Mouse (Mus musculus): ENCODE results near the gene Baz2b. TPM values are rescaled to one million over a fixed set of nuclear protein-coding genes. Genes with fewer than 3 reads are reported as not detected.

Baz2b gene
- total and polyA plus RNA-seq, 3 experiments = 5.7 to 11.4 TPM; not detected in 1

GRCm38 (mm10) chr2:59876482-59876881 lies 333.2 kb downstream of the Baz2b start:
- DNase-seq (ENCODE audit: low read depth, low spot score) = no peak
- H3K27ac ChIP-seq (ENCODE audit: control insufficient read depth, low read depth, low read length) = no peak overlapping the region
- no peaks in the 10 kb centered on the region for H3K9me3 ChIP-seq (replicated peaks; ENCODE audit: insufficient read depth, low read length)
- H3K79me2 ChIP-seq (ENCODE audit: control insufficient read depth, insufficient read depth, low read length, poor library complexity) = no peaks in the 10 kb centered on the region
- H3K27me3 ChIP-seq (ENCODE audit: control insufficient read depth in 1 of 2, insufficient read depth in 2 of 2, low read length in 2 of 2) = no peaks in the 10 kb centered on the region
- no peak overlapping the region for H3K4me3 ChIP-seq (ENCODE audit: control insufficient read depth in 1 of 2, insufficient read depth in 1 of 2, low read depth in 2 of 2, low read length in 2 of 2)
- no peaks in the 10 kb centered on the region for H3K36me3 ChIP-seq (ENCODE audit: control insufficient read depth in 1 of 2, insufficient read depth in 2 of 2, low read length in 2 of 2)
- 0 out of 4 replicates have a peak, but pooled peaks cover 2 to 4% of the 10 kb centered on the region in 2 experiments for H3K4me1 ChIP-seq (ENCODE audit: control insufficient read depth in 1 of 2, insufficient read depth in 2 of 2, low read length in 2 of 2)
- no peak overlapping the region for H3K9ac ChIP-seq (ENCODE audit: control insufficient read depth, low read depth, low read length, poor library complexity, severe bottlenecking)
- no peak for TF ChIP-seq MAFK (IDR thresholded peaks at IDR 0.05; ENCODE audit: borderline replicate concordance, low read depth, low read length)
- TF ChIP-seq POLR2A (IDR thresholded peaks at IDR 0.05; ENCODE audit: control insufficient read depth in 1 of 2, insufficient read depth in 1 of 2, low read depth in 1 of 2, low read length in 2 of 2, poor library complexity in 1 of 2) = no peak

- H3K79me2 ChIP-seq (ENCODE audit: control insufficient read depth, insufficient read depth, low read length, poor library complexity) = no peaks in the 10 kb centered on the region
- no peaks in the 10 kb centered on the region for H3K27me3 ChIP-seq (ENCODE audit: control insufficient read depth in 1 of 2, insufficient read depth in 2 of 2, low read length in 2 of 2)
- TF ChIP-seq ZKSCAN1 (IDR thresholded peaks at IDR 0.05; ENCODE audit: low read depth, low read length) = no peak
- TF ChIP-seq SIN3A (IDR thresholded peaks at IDR 0.05; ENCODE audit: low read length) = no peak
- TF ChIP-seq MEF2A (IDR thresholded peaks at IDR 0.05; ENCODE audit: extremely low read depth, insufficient replicate concordance, low read depth, low read length, poor library complexity, severe bottlenecking) = no peak
- no peak for TF ChIP-seq ETS1 (IDR thresholded peaks at IDR 0.05; ENCODE audit: low read depth, low read length)
- TF ChIP-seq MYB (IDR thresholded peaks at IDR 0.05; ENCODE audit: low read depth, low read length) = no peak
- no peak for TF ChIP-seq KAT2A (conservative IDR thresholded peaks at IDR 0.05; ENCODE audit: low read depth, low read length)
- TF ChIP-seq GABPA (IDR thresholded peaks at IDR 0.05; ENCODE audit: low read depth, low read length) = no peak
- TF ChIP-seq POLR2A (IDR thresholded peaks at IDR 0.05; ENCODE audit: control insufficient read depth in 1 of 2, insufficient read depth in 1 of 2, low read depth in 1 of 2, low read length in 2 of 2, poor library complexity in 1 of 2) = no peak
- no peak for TF ChIP-seq MYC (IDR thresholded peaks at IDR 0.05; ENCODE audit: low read depth, low read length)
- no peak for TF ChIP-seq MXI1 (IDR thresholded peaks at IDR 0.05; ENCODE audit: low read depth, low read length)
- no peak for TF ChIP-seq HCFC1 (IDR thresholded peaks at IDR 0.05; ENCODE audit: low read depth, low read length)
- no peak for TF ChIP-seq RAD21 (IDR thresholded peaks at IDR 0.05; ENCODE audit: low read depth, low read length)
- no peak for TF ChIP-seq MAZ (IDR thresholded peaks at IDR 0.05; ENCODE audit: low read depth, low read length)
- TF ChIP-seq CHD2 (IDR thresholded peaks at IDR 0.05; ENCODE audit: low read length) = no peak
- TF ChIP-seq TAL1 (IDR thresholded peaks at IDR 0.05; ENCODE audit: low read length) = no peak
- TF ChIP-seq GATA1 (IDR thresholded peaks at IDR 0.05; ENCODE audit: low read depth, low read length) = no peak
- TF ChIP-seq USF2 (IDR thresholded peaks at IDR 0.05; ENCODE audit: borderline replicate concordance in 1 of 2, insufficient read depth in 1 of 2, low read depth in 1 of 2, low read length in 2 of 2) = no peak
- no peak for DNase-seq (ENCODE audit: low read depth, low spot score)
- H3K4me1 ChIP-seq (ENCODE audit: control insufficient read depth in 1 of 2, insufficient read depth in 2 of 2, low read length in 2 of 2) = no peaks in the 10 kb centered on the region
- no peak overlapping the region for H3K4me3 ChIP-seq (ENCODE audit: control insufficient read depth in 1 of 2, insufficient read depth in 1 of 2, low read depth in 2 of 2, low read length in 2 of 2)
- no peaks in the 10 kb centered on the region for H3K9me3 ChIP-seq (replicated peaks; ENCODE audit: insufficient read depth, low read length)
- no peaks in the 10 kb centered on the region for H3K36me3 ChIP-seq (ENCODE audit: control insufficient read depth in 1 of 2, insufficient read depth in 2 of 2, low read length in 2 of 2)
- H3K9ac ChIP-seq (ENCODE audit: control insufficient read depth, low read depth, low read length, poor library complexity, severe bottlenecking) = no peak overlapping the region
- no peak overlapping the region for H3K27ac ChIP-seq (ENCODE audit: control insufficient read depth, low read depth, low read length)
These were observed 339.1 kb downstream of the Baz2b start for GRCm38 (mm10) chr2:59870526-59870925.
